Mouse (Mus musculus) kidney, adult 18-20 months (tissue): ENCODE data around the gene Lim2.
A peak's percentile ranks its signal among the peaks of the same experiment; 100 is the strongest.
"Not testable (repeated sequence)": the region's sequence is repeated elsewhere in the genome, so short reads cannot be mapped to it uniquely, and the experiment has no call there.

ENCODE experiments used
- DNase-seq: peaks from one replicate; pipeline ENCODE4 v3.0.0; 2021

Lim2 gene

DNA sequence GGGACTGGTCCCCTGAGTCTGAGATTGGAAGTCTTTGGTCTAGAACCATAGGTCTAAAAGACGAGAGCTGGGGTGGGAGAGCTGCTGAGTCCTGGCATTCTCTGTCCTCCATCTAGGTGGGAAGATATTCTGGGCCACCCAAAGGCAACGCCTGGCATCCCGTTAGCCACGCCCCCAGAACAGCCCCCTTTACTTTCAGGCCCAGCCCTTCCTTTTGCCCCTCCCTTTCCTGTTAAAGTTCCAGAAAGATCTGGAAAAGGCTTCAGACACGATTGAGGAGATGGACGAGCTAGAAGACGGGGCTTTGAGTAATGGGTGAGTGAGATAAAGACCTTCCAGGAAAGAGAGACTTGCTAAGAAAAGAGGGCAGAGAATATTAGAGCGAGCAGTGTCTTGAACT is at the start of gene Lim2:
Lim2 (plus strand) TSS at position 265 of the 400 bp plus-strand sequence.
- no peak for DNase-seq

DNA sequence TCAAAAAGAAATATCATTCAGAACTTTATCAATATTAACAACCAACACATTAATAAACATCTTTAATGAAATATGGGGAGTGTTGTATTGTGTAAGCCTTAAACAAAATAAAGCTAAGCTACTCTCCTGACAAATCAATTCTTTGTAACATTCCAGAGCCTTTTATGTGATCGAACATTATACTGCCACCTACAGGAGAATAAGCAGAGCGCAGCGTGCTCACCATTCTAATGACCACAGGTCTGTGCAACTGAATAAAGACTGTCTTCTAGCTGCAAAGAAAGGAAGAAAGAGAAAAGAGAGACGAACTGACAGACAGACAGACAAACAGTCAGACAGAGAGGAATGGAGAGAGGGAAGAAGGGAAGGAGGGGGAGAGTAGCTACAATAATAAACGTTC is 49.2 kb upstream of the Lim2 start:
- DNase-seq: peak; percentile 36

DNA sequence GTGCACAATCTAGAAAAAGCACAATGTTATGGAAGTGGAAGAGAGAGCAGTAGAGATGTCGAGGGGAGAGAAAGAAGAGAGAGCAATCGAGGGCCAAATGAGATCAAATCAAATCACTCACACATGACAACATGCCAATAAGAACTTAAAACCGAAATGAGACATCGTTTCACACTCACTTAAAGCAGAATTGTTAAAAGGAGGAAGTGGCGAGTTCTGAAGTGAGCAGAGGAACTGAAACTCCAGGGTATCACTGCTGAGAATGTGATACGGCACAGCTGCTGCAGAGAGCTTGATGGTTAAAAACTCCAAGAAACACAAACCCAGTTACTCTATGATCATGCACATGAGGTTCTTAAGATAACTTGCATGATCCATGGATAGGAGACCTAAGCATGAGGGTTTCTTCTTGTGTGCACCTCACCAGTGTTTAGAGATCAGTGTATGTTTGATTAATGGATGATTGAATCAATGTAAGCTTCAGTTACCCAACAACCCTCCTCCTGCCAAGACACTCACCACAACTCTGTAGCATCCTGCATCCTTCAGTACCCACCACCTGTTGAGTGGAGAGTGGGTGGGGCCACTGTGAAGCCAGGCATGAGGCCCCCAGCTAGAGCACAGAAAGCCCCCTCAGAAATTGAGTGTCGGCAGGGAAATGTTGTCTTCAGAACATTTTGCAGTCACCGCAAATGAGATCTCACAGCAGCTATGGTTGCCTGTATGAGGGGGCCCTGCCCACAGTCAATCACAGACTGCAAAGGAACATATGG is 34.9 kb upstream of the Lim2 start:
- no peak for DNase-seq

DNA sequence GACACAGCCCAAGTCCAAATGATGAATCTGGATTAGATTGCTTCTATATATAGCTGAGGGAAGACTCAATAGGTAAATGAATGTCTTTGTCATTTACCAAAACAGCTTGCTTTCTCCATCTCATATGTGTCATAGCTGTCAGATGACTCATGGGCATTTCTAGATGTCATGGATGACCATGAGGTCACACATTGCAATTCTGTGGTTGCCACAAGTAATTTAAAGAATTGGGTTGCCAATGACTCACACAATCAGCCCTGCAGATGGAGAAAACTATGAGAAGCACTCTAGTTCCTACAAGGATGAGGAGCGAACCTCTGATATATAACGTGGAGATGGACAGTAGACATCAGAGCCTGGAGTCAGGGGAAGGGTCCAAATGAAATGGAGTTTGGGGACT is 28.0 kb upstream of the Lim2 start:
- no peak for DNase-seq

- DNase-seq: no peak
These were observed 24.8 kb upstream of the Lim2 start for GRCm38 (mm10) chr7:43402718-43403117.

DNA sequence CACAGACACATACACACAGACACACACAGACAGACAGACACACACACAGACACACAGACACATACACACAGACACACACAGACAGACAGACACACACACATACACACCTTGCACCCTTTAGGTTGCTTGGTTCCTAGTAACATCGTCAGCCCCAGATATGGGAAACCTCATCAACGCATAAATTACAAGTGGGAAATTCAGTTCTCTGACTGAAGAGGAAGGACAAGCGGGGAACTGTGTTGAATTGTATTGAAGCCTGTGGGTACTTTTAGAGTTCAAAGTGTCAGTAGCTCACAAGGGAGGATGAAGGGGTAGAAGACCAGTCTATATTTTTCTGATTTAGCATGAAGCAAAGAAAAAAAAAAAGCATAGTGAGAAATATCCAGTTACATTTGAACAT is 19.9 kb upstream of the Lim2 start:
- no peak for DNase-seq

DNA sequence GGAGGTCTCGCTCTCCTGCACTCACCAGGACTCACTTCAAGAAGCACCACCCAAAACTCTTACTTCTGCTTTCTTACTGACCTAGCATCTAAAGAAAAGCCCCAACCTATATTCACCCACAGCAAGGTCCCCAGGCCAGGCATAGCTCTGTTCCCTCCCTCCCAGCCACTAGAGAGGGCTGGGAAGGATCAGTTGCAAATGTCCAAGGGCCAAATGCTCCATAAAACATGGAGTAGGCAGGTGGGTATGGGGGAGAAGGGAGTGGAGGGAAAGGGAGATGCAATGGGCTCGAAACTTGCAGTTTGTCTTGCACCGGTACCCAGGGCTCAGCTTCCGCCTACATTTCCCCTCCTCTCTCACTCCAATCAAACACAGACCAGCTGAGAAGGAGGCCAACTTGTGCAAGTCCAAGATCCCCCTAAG is 19.3 kb upstream of the Lim2 start, which contains the start of gene Siglecg:
Siglecg (plus strand) TSS at position 74 of the 423 bp plus-strand sequence.
- DNase-seq: no peak

- DNase-seq: no peak
These were observed 18.4 kb upstream of the Lim2 start for GRCm38 (mm10) chr7:43409084-43409483.

DNA sequence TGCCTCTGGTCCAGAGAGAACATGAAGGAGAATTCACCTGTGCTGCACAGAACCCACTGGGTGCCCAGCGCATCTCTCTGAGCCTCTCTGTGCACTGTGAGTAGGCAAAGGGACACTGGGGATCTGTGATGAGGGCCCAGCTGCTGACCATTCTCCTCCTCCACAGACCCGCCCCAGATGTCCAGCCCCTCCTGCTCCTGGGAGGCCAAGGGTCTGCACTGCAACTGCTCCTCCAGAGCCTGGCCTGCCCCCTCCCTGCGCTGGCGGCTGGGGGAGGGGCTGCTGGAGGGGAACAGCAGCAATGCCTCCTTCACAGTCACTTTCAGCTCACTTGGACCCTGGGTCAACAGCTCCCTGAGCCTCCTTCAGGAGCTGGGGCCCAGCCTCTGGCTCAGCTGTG is 15.7 kb upstream of the Lim2 start:
- DNase-seq: not testable (repeated sequence)

DNA sequence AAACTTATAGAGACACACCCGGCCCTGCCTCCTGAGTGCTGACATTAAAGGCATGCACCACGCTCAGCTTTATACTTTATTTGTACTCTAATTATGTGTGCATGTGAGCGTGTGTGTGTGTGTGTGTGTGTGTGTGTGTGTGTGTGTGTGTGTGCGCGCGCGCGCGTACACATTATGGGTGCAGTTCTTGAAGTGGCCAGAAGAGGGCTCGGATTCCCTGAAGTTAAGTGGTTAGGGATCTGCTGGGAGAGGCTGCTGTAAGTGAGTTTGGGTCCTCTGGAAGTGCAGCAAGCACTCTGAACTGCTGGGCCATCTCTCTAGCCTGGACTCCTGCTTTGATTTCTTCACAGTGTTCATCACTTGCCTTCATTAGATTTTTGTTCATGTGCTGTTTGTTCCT is 10.2 kb upstream of the Lim2 start:
- no peak for DNase-seq

DNA sequence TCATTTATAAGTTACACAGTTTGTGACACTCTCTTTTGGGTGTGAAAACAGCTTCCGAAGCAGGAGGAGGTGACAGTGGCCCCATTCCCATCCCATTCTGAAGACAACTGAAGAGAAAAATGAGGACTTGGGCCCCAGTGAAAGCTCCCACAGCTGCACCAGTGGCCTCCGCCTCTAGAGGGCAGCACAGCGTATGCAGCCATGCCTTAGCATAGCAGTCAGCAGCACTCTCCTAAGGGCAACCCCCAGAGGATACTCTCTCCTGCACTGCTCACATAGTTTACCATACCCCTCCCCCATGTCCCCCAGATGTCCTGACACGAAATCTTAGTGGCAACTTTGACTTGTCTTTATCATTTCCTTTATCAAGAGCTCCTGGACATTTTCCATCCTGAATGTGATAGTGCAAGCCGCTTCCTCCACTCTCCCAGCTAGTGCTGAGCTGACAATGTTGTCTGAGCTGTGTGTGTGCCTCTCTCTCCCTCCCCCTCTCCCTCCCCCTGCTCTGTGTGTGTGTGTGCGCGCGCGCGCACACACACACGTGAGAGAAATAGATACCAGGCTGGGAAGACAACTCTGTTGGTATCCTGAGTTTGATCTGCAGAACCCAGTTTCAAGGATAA is 4.4 kb upstream of the Lim2 start:
- DNase-seq: peak; percentile 91

GRCm38 (mm10) chr7:43423991-43424625 is 3.4 kb upstream of the Lim2 start:
- no peak for DNase-seq

GRCm38 (mm10) chr7:43429500-43429899 is 2.0 kb downstream of the Lim2 start:
- no peak for DNase-seq

DNA sequence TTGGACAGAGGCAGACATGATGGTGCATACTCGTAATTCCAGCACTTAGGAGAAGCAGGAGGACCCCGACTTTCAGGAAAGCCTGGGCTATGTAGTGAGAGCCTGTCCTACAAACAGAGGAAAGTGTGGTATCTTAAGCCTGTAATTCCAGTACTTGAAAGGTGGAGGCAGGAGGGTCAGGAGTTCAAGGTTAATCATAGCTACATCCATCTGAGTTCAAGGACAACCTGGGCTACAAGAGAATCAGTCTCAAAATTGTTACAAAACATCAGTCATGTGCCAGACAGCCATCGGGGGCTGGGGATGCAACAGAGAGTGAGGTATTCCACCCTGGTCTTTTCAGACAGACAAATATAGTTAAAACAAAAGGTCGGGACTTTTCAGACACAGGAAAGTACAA is 5.4 kb downstream of the Lim2 start:
- DNase-seq: no peak

DNA sequence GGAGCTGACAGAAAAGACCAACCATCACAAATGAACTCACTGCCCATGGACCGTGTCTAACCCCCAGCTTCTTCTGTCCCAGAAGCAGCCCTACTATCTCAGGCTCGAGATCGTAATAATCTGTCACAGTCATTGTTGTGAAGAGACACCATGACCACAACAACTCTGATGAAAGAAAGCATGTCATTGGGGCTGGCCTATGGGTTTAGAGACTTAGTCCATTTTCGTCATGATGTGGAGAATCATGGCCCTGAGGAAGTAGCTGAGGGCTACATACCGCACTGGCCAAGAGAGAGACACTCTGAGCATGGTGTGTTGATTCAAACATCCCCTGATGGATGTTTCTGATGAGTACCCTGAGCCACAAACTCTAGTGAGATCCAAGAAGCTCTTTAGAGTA is 7.2 kb downstream of the Lim2 start:
- no peak for DNase-seq

DNA sequence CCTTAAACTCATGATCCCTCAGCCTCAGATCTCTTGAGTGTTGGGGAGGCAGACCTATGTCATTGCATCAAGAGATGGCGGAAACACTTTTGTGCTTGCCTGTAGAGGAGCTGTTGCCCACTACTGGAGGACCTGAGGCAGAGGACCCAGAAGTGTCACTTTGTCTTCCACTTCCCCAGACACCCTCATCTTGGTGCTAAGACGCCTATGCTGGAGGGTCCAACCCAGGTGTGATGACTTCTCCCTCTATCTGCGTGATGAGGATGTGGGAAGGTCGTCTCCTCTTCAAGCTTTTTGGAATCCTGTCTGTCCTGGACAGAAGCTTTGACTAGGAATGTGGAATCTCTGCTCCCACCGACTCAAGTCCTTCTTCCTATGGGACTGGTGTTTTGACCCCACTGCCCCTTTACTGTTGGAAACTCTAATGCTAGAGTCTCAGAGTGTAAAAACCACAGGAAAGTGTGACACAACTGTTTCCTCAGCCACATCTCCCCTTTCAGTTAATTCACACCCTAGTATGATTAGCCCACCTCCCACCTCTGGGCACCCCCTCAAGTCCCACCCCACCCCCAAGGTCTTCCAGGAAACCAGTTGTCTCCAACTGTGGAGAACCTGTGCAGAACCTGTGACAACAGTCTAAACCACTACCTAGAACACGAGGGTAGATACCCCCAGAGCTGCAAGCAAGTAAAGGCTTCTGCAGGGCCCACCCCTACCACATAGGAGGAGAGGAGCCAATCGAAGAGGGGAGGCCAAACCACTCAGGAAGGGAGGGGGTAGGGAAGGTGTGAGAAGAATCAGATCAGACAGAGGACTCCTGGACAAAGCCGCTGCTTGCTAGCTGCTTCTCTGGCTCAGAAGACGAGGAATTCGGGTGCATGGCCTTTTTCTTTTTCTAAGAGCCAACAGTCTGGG is 9.1 kb downstream of the Lim2 start, which contains the start of gene Nkg7:
Nkg7 (plus strand) TSS at position 733 of the 915 bp plus-strand sequence.
- no peak for DNase-seq

GRCm38 (mm10) chr7:43438611-43439010 is 11.1 kb downstream of the Lim2 start:
- DNase-seq: no peak

DNA sequence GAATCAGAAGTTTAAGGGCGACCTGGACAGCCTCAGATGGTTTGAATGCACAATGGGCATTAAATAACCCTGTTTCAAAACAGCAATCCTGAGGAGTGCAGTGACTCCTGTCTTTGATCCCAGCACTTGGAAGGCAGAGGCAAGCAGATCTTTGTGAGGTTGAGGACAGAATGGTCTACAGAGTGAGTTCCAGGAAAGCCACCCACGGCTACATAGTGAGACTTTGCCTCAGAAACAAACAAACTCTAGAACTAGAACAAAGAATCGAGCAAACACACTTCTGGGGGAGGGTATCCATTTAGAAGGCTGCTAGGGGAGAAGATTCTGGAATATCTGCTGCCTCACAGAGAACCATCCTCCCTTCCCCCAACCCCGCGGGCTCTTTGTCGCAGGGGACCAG is 13.0 kb downstream of the Lim2 start, which contains the start of gene Cldnd2:
Cldnd2 (plus strand) TSS at position 301 of the 400 bp plus-strand sequence.
- DNase-seq: no peak

DNA sequence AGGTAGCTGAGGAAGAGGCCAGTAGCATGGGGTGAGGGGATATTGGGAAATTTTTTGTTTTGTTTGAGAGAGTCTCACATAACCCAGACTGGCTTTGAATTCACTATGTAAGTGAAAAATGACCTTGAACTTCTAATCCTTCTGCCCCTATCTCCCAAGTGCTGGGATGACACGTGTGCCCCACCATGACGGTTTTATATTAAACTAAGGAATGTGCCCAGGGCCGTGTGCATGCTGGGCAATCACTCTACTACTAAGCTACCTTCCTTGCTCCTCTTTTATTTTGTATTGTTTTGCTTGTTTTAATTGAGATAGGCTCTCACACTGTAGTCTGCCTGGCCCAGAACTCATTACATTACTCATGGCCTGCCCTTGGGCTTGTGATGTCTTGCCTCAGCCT is 13.6 kb downstream of the Lim2 start:
- peak; percentile 41 for DNase-seq

DNA sequence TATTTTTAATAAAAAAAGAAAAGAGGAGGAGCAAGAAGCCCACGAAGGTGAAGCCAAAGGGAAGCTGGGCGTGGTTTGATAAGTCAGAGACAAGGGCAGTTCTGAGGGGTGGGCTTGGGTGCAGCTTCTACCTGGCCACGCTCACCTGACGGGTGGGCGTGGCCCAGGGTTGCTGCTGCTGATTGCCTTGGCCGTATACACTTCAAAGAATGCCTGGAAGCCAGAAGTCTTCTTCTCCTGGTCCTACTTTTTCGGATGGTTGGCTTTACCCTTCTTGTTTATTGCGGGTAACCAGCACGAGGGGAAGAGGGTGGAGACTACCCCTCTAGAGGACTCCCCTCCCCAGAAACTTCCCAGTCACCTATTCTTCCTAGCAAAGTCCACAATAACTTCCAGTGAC is 15.2 kb downstream of the Lim2 start:
- DNase-seq: no peak

DNA sequence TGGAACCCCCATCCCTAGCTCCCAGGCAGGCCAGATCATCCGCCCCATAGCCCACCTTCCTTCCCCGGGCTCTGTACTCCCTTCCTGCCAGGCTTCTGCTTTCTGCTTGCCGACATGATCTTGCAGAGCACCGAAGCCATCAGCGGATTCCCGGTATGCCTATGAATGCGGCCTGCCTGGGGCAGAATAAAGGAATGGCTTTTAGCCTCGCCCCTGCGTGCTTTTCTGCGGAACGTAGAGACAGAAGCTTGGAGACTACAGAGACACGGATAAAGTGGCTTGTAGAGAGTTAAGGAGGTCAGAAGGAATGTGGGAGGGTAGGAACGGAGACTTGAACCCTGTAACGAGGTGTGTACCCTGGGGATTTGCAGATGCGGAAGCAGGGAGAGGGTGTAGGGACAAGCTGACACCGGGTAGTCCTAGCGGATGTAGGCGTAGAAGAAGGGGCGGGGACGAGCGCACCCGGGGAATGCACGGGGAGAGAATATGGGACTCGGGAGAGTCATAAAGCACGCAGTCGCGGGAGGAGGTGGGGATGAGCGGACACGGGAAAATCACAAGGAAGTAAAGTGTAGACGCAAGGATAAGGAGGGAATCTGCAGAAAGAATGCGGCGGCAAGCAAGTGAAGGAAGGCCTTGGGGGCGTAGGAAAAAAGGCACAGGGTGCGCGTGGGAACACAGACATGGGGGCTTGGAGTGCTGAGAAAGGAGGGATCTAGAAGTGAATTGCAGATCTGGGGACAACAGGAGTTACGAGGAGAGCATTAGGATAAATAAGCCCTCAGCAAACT is 15.9 kb downstream of the Lim2 start:
- peak; percentile 87 for DNase-seq

GRCm38 (mm10) chr7:43443917-43444293 is 16.4 kb downstream of the Lim2 start, which contains the start of the genes Etfb and Gm45233:
Etfb (plus strand) TSS chr7:43444083.
Gm45233 (plus strand) TSS chr7:43444128.
- DNase-seq: peak; percentile 94
